Mouse (Mus musculus): ENCODE data around the gene Isl2.

Isl2 gene

GRCm38 (mm10) chr9:55538377-55538776 lies at the start of gene Isl2:
TSS of gene Isl2 (plus strand) at chr9:55538672.
- in situ Hi-C loops (cut with MboI, MseI) = loop anchor here (10.0 kb wide), 1 partner anchor 124 kb away; no protein-coding TSS in a partner anchor

GRCm38 (mm10) chr9:55507922-55508321 lies 30.6 kb upstream of the Isl2 start:
- in situ Hi-C loops (cut with MboI, MseI) = no loop called here

- in situ Hi-C loops (cut with MboI, MseI) = no loop called here
Measured at GRCm38 (mm10) chr9:55508701-55509100, 29.8 kb upstream of the Isl2 start.

- in situ Hi-C loops (cut with MboI, MseI) = no loop called here
Measured at GRCm38 (mm10) chr9:55509731-55510130, 28.7 kb upstream of the Isl2 start.

GRCm38 (mm10) chr9:55510651-55511235 lies 27.7 kb upstream of the Isl2 start:
- in situ Hi-C loops (cut with MboI, MseI) = no loop called here

GRCm38 (mm10) chr9:55511521-55511993 lies 26.9 kb upstream of the Isl2 start:
- in situ Hi-C loops (cut with MboI, MseI) = no loop called here

GRCm38 (mm10) chr9:55512027-55512543 lies 26.4 kb upstream of the Isl2 start, which contains the start of gene Etfa:
TSS of gene Etfa (minus strand) at chr9:55512243.
- in situ Hi-C loops (cut with MboI, MseI) = no loop called here

- in situ Hi-C loops (cut with MboI, MseI) = no loop called here
Measured at GRCm38 (mm10) chr9:55525716-55526115, 12.8 kb upstream of the Isl2 start.

- in situ Hi-C loops (cut with MboI, MseI) = loop anchor here (10.0 kb wide), 1 partner anchor 121 kb away; no protein-coding TSS in a partner anchor
Measured at GRCm38 (mm10) chr9:55535907-55536306, 2.6 kb upstream of the Isl2 start.

GRCm38 (mm10) chr9:55539006-55539405 lies 534 bp downstream of the Isl2 start:
- in situ Hi-C loops (cut with MboI, MseI) = loop anchor here (10.0 kb wide), 1 partner anchor 124 kb away; no protein-coding TSS in a partner anchor

GRCm38 (mm10) chr9:55539661-55540390 lies 1.4 kb downstream of the Isl2 start:
- in situ Hi-C loops (cut with MboI, MseI) = loop anchor here (10.0 kb wide), 1 partner anchor 125 kb away; no protein-coding TSS in a partner anchor

- in situ Hi-C loops (cut with MboI, MseI) = no loop called here
Measured at GRCm38 (mm10) chr9:55540391-55540770, 1.9 kb downstream of the Isl2 start.

- in situ Hi-C loops (cut with MboI, MseI) = no loop called here
Measured at GRCm38 (mm10) chr9:55540888-55541287, 2.4 kb downstream of the Isl2 start.

- in situ Hi-C loops (cut with MboI, MseI) = no loop called here
Measured at GRCm38 (mm10) chr9:55541681-55542365, 3.4 kb downstream of the Isl2 start.

- in situ Hi-C loops (cut with MboI, MseI) = no loop called here
Measured at GRCm38 (mm10) chr9:55542366-55543325, 4.2 kb downstream of the Isl2 start.

- in situ Hi-C loops (cut with MboI, MseI) = no loop called here
Measured at GRCm38 (mm10) chr9:55543336-55543702, 4.8 kb downstream of the Isl2 start.

- in situ Hi-C loops (cut with MboI, MseI) = no loop called here
Measured at GRCm38 (mm10) chr9:55543703-55544401, 5.4 kb downstream of the Isl2 start.

GRCm38 (mm10) chr9:55544861-55545555 lies 6.5 kb downstream of the Isl2 start:
- in situ Hi-C loops (cut with MboI, MseI) = no loop called here

GRCm38 (mm10) chr9:55545556-55546175 lies 7.2 kb downstream of the Isl2 start:
- in situ Hi-C loops (cut with MboI, MseI) = no loop called here
